Mouse (Mus musculus) kidney, postnatal 4 days (tissue): Measurements from ENCODE around the gene Iqgap2.

ENCODE experiments used
- DNase-seq, 2 experiments: peaks; one replicate each; pipeline ENCODE4 v3.0.0; 2021; ENCODE audit warnings: mixed read lengths in 2 of 2

Gene Iqgap2

GRCm38 (mm10) chr13:95891491-95891925, at the start of gene Iqgap2:
Gene Iqgap2 (minus strand): TSS chr13:95891922.
- no peak for DNase-seq

- DNase-seq, result no peak
Observed at GRCm38 (mm10) chr13:95940811-95941210, 49.1 kb upstream of the Iqgap2 start.

GRCm38 (mm10) chr13:95924201-95924621, 32.5 kb upstream of the Iqgap2 start:
- no peak for DNase-seq

GRCm38 (mm10) chr13:95922626-95923025, 30.9 kb upstream of the Iqgap2 start:
- no peak for DNase-seq

GRCm38 (mm10) chr13:95918624-95919284, 27.0 kb upstream of the Iqgap2 start:
- DNase-seq, result no peak

- no peak for DNase-seq
Observed at GRCm38 (mm10) chr13:95913046-95913406, 21.3 kb upstream of the Iqgap2 start.

GRCm38 (mm10) chr13:95912157-95913045, 20.7 kb upstream of the Iqgap2 start:
- no peak for DNase-seq

- DNase-seq, result peak in 1 of 2 experiments; percentile 6
Observed at GRCm38 (mm10) chr13:95910270-95910669, 18.5 kb upstream of the Iqgap2 start.

- DNase-seq, result no peak
Observed at GRCm38 (mm10) chr13:95909244-95909643, 17.5 kb upstream of the Iqgap2 start.

GRCm38 (mm10) chr13:95902696-95903095, 11.0 kb upstream of the Iqgap2 start:
- no peak for DNase-seq

- no peak for DNase-seq
Observed at GRCm38 (mm10) chr13:95899885-95900650, 8.3 kb upstream of the Iqgap2 start.

DNA sequence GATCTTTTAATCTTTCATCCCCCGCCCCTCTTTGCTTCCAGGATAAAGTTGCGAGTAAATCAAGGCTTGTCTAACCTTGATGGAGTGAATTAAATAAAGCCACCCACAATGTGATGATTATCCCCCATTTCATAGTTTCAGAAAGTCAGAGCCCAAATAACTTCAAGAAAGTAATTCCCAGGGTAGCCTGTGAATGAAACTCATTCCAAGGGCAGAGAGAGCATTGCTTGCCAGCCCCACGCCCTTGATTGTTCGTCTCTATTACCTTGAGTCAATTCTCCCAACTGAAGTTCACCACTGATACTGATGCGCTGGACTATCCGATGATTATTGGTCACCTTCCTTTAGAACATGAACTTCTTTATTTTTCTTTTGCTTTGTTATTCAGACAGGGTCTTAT, 4.8 kb upstream of the Iqgap2 start:
- no peak for DNase-seq

GRCm38 (mm10) chr13:95893166-95893565, 1.4 kb upstream of the Iqgap2 start:
- no peak for DNase-seq

DNA sequence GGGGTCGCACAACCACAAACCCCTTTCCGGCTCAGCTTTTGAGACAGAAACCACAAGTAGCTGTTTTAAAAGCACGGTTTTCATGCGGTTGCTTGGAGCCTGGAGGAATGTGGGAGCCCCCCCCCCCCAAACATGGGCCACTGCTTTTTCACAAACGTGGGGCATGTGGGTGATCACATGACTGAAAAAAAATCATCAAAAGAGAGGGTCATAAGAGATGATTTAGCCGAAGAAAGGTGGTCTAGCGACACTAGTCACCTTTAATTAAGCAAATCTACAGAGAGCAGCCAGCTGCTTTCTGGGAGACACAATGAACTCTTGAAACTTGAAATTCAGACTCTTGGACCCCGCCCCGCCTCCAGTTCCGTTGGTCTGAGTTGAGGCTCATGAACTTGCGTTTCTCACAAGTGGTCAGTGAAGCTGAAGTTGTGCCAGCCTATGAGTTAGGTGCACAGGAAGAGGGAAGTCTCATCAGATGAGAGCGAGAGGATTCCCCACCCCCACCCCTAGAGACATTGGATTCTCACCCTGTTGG, 956 bp upstream of the Iqgap2 start:
- DNase-seq, result peak; percentile 34 to 54

DNA sequence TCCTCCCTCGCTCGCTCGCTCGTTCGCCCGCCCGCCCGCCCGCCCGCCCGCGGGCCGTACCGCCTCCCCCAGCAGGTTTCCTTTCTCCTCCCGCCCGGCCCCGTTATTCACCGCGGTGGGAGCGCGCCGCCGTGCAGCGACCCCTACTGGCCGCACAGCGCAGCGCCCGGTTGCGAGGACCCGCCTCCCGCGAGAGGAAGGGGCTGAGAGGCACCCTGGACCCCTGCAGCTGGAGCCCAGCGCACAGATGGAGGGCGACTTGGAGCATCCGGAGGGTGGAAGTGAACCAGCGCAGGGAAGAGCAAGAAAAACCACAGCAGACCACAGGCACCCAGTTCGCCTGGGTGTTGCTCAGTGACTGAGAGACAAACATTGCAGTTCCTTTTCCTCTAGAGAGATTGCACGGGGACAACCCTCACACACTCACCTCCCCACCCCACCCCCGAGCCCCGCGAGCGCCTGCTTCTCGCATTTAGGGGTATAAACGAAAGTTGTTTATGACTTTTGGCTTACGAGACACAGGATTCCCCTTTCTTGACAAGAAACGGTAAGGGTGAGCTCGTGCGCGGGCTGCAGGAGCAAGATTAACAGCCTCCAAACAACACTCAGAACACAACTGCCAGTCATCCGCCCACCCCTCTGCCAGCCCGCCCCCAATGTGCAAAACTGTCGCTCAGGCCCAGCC, 346 bp upstream of the Iqgap2 start:
- peak; percentile 87 to 90 for DNase-seq

- DNase-seq, result peak; percentile 63 to 80
Observed at GRCm38 (mm10) chr13:95890851-95891471, 761 bp downstream of the Iqgap2 start.

- DNase-seq, result peak; percentile 27 to 47
Observed at GRCm38 (mm10) chr13:95889981-95890545, 1.7 kb downstream of the Iqgap2 start.

- DNase-seq, result no peak
Observed at GRCm38 (mm10) chr13:95889366-95889765, 2.4 kb downstream of the Iqgap2 start.

GRCm38 (mm10) chr13:95888621-95889020, 3.1 kb downstream of the Iqgap2 start:
- no peak for DNase-seq

DNA sequence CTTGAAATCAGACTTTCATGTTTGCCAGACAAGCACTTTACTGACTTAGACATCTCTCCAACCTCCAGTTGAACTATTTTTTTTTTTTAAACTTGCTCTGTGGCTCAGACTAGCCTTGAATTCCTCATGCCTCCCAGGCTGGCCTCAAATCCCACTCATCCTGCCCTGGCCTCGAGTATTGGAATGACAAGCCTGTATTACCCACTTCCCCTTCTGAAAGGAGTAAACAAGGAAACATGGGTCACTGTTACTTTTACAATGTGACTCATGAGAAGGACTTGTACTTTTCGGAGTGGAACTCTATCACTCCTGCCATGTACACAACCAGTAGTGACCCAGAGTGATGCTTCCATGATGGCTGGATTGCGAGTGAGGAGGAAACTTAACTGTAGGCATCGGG, 3.6 kb downstream of the Iqgap2 start:
- no peak for DNase-seq

DNA sequence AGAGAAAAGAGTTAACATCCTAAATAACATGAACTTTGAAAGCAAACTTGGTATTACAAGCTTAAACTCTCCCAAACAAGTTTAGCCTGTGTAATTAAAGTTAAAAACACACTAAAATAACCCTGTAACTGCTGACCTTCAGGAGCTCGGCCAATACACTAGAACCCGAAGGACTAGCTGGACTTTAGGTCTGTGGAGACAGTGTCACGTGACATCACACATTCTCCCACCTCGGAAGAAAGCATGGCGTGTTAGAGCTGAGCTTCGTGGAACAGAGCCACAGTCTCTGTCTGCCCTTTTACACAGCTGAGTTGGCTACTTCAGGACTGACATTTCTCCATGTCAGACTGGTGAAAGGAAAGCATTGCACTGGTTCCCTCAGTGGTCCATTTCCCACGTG, 4.3 kb downstream of the Iqgap2 start:
- no peak for DNase-seq

- no peak for DNase-seq
Observed at GRCm38 (mm10) chr13:95884455-95884854, 7.3 kb downstream of the Iqgap2 start.
